Mouse (Mus musculus) layer of hippocampus, postnatal 25 days (tissue): ENCODE measurements around the gene Tmem88b. TPM values are rescaled to one million over a fixed set of nuclear protein-coding genes. Genes with fewer than 3 reads are reported as not detected.

ENCODE experiments used
- DNase-seq, 2 experiments: peaks; one replicate each; pipeline ENCODE4 v3.0.0; 2022; ENCODE audit warnings: mixed read lengths in 2 of 2, low spot score in 1 of 2; ENCODE audit errors: extremely low spot score in 1 of 2
- microRNA-seq, 2 experiments: library from miRNA; unstranded; fragments of <30 nt; microRNA quantifications; one replicate each; pipeline ENCODE4 v1.2.0; 2021
- total RNA-seq, 2 experiments: library from RNA; stranded (reverse); gene quantifications; 2 replicates each; pipeline ENCODE4 v1.2.3; 2021

Gene Tmem88b
- total RNA-seq, 2 experiments from 2014 or later = 31.3 to 33.9 TPM

- no peak for DNase-seq
Measured at GRCm38 (mm10) chr4:155733267-155733666, 52.4 kb downstream of the Tmem88b start.

Small RNAs within 50 kb of the gene (microRNA-seq; reads per million reads assigned to microRNA genes)
- gene Gm27743 = 0 reads per million in 2 experiments

Other genes with a start within 250 kb of the Tmem88b start
- gene Nadk, start 223.5 kb downstream of the Tmem88b start, total RNA-seq = 10 to 100 TPM; 67.1 to 68.5 TPM
- 10 to 100 TPM; 41.5 to 42.5 TPM for gene Slc35e2, start 184.5 kb downstream of the Tmem88b start, total RNA-seq
- gene Cdk11b, start 161.0 kb downstream of the Tmem88b start, total RNA-seq = 10 to 100 TPM; 41.1 to 47.3 TPM
- not detected for gene Gm10563, start 140.5 kb downstream of the Tmem88b start, total RNA-seq
- gene Mmp23, start 132.5 kb downstream of the Tmem88b start, total RNA-seq = 1 to 10 TPM; 2.7 to 3.0 TPM
- 100 to 1,000 TPM in 1 of 2 experiments, 10 to 100 TPM in 1; 96.6 to 109 TPM for gene Mib2, start 116.7 kb downstream of the Tmem88b start, total RNA-seq
- 10 to 100 TPM; 23.9 to 27.5 TPM for gene Fndc10, start 91.5 kb downstream of the Tmem88b start, total RNA-seq
- 10 to 100 TPM; 78.8 to 84.0 TPM for gene Ssu72, start 81.1 kb downstream of the Tmem88b start, total RNA-seq
- gene Tmem240, start 51.1 kb downstream of the Tmem88b start, total RNA-seq = 10 to 100 TPM; 38.0 to 39.7 TPM
- gene Atad3a, start 24.8 kb downstream of the Tmem88b start, total RNA-seq = 10 to 100 TPM; 47.5 to 56.3 TPM
- gene Vwa1, start 11.2 kb downstream of the Tmem88b start, total RNA-seq = 10 to 100 TPM in 1 of 2 experiments, 1 to 10 TPM in 1; 9.7 to 10.3 TPM
- not detected for gene Ankrd65, start 4.6 kb upstream of the Tmem88b start, total RNA-seq
- 10 to 100 TPM; 82.3 to 93.0 TPM for gene Mrpl20, start 17.0 kb upstream of the Tmem88b start, total RNA-seq
- gene Ccnl2, start 26.6 kb upstream of the Tmem88b start, total RNA-seq = 10 to 100 TPM; 72.2 to 91.2 TPM
- 100 to 1,000 TPM in 1 of 2 experiments, 10 to 100 TPM in 1; 95.9 to 105 TPM for gene Aurkaip1, start 45.4 kb upstream of the Tmem88b start, total RNA-seq
- 1 to 10 TPM; 7.5 to 7.7 TPM for gene Mxra8, start 53.8 kb upstream of the Tmem88b start, total RNA-seq
- gene Dvl1, start 61.5 kb upstream of the Tmem88b start, total RNA-seq = 10 to 100 TPM; 75.6 to 77.2 TPM
- under 1 TPM; 0.31 to 0.32 TPM for gene Tas1r3, start 77.5 kb upstream of the Tmem88b start, total RNA-seq
- gene Cptp, start 83.6 kb upstream of the Tmem88b start, total RNA-seq = 10 to 100 TPM; 29.7 to 33.0 TPM
- gene Ints11, start 83.7 kb upstream of the Tmem88b start, total RNA-seq = 10 to 100 TPM; 35.6 to 36.4 TPM
- 10 to 100 TPM; 58.3 to 69.5 TPM for gene Pusl1, start 105.9 kb upstream of the Tmem88b start, total RNA-seq
- 100 to 1,000 TPM; 127 to 145 TPM for gene Acap3, start 105.9 kb upstream of the Tmem88b start, total RNA-seq
- gene Ube2j2, start 158.0 kb upstream of the Tmem88b start, total RNA-seq = 10 to 100 TPM; 71.5 to 73.6 TPM
- 10 to 100 TPM; 16.7 to 17.7 TPM for gene C1qtnf12, start 176.4 kb upstream of the Tmem88b start, total RNA-seq
- 10 to 100 TPM; 10.4 to 11.2 TPM for gene B3galt6, start 206.8 kb upstream of the Tmem88b start, total RNA-seq
- gene Sdf4, start 207.0 kb upstream of the Tmem88b start, total RNA-seq = 100 to 1,000 TPM; 180 to 193 TPM
- 1 to 10 TPM; 1.0 to 2.2 TPM for gene Tnfrsf4, start 228.0 kb upstream of the Tmem88b start, total RNA-seq
- gene Tnfrsf18, start 240.3 kb upstream of the Tmem88b start, total RNA-seq = not detected